Mouse (Mus musculus) midbrain, embryonic 16.5 days (tissue): ENCODE results near the gene Rnaseh2b. TPM values are rescaled to one million over a fixed set of nuclear protein-coding genes. Genes with fewer than 3 reads are reported as not detected.

ENCODE experiments used
- ATAC-seq: fragments of 200-750 bp; cut with Nextera tagmentation; 2 replicates; pipeline ENCODE4 v1.8.0; 2017; ENCODE audit warnings: moderate TSS enrichment
- H3K27ac ChIP-seq: fragments of 300-500 bp; sonication (generic); 2 replicates; pipeline ENCODE4 v1.5.1; 2014; ENCODE audit warnings: mild to moderate bottlenecking, low read length, mixed read lengths
- H3K27me3 ChIP-seq: fragments of 300-500 bp; sonication (generic); 2 replicates; pipeline ENCODE4 v1.6.1; 2014; ENCODE audit warnings: low read depth, low read length, mixed read lengths; ENCODE audit not compliant: control insufficient read depth, insufficient read depth
- H3K36me3 ChIP-seq: fragments of 300-500 bp; sonication (generic); 2 replicates; pipeline ENCODE4 v1.6.1; 2014; ENCODE audit warnings: mild to moderate bottlenecking, low read length, moderate library complexity, mixed read lengths; ENCODE audit not compliant: control insufficient read depth, insufficient read depth
- H3K4me1 ChIP-seq: fragments of 300-500 bp; sonication (generic); 2 replicates; pipeline ENCODE4 v1.6.1; 2014; ENCODE audit warnings: mild to moderate bottlenecking, low read length, mixed read lengths; ENCODE audit not compliant: control insufficient read depth, insufficient read depth
- H3K4me2 ChIP-seq: fragments of 300-500 bp; sonication (generic); 2 replicates; pipeline ENCODE4 v1.6.1; 2014; ENCODE audit warnings: mild to moderate bottlenecking, low read length, mixed read lengths
- H3K4me3 ChIP-seq: fragments of 300-500 bp; sonication (generic); 2 replicates; pipeline ENCODE4 v1.5.1; 2014; ENCODE audit warnings: low read depth, mild to moderate bottlenecking, low read length, moderate library complexity, mixed read lengths
- H3K9ac ChIP-seq: fragments of 300-500 bp; sonication (generic); 2 replicates; pipeline ENCODE4 v1.6.1; 2014; ENCODE audit warnings: low read depth, low read length, mixed read lengths
- H3K9me3 ChIP-seq: fragments of 300-500 bp; sonication (generic); replicated peaks from 2 replicates; pipeline ENCODE4 v1.6.1; 2014; ENCODE audit warnings: mild to moderate bottlenecking, low read length, mixed read lengths; ENCODE audit not compliant: control insufficient read depth, poor library complexity, severe bottlenecking
- WGBS: fragments of 180-500 bp; shearing (Covaris S2); extraction: QIAGEN DNeasy Blood & Tissue Kit; methylation state at CpG from one replicate; pipeline ENCODE4 v1.1.7; 2014; 5-methylcytosine and 5-hydroxymethylcytosine counted together
- polyA plus RNA-seq: library from polyadenylated mRNA; unstranded; fragments of >200 nt; fragmentation: Nextera tagmentation; extraction: Ambion mirVana; gene quantifications from 2 replicates; pipeline ENCODE4 v1.2.1, GENCODE M21; 2015

The Rnaseh2b gene
- polyA plus RNA-seq, 1 experiment from 2014 or later = 32.0 TPM

DNA sequence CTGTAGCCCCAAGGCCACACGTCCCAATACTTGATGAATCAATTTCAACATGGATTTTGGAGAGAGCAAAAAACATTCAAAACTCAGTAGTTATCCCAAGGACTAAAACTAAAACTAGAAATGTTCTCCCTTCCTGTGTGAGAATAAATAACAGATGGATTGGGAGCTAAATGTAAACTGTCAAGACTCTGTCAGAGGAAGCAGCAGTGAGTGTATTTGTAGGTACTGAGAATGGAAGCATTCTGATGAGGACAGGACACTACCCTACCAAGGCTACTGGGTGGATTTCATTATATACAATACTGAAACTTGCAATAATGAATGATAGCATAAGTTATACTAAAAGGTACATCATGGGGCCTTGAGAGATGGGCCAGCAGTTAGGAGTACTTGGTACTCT is 6.4 kb downstream of the Rnaseh2b start:
- ATAC-seq = no peak
- WGBS = 91% methylated on average over 1 of the region's 1 CpGs
- Histone ChIP-seq H3K4me1 (no peaks in the 10 kb centered on the region), H3K36me3 (no peaks in the 10 kb centered on the region), H3K4me2 (no peak overlapping the region), H3K9me3 (no peaks in the 10 kb centered on the region), H3K27ac (no peak overlapping the region), H3K4me3 (no peak overlapping the region), H3K27me3 (no peaks in the 10 kb centered on the region), H3K9ac (no peak overlapping the region)

DNA sequence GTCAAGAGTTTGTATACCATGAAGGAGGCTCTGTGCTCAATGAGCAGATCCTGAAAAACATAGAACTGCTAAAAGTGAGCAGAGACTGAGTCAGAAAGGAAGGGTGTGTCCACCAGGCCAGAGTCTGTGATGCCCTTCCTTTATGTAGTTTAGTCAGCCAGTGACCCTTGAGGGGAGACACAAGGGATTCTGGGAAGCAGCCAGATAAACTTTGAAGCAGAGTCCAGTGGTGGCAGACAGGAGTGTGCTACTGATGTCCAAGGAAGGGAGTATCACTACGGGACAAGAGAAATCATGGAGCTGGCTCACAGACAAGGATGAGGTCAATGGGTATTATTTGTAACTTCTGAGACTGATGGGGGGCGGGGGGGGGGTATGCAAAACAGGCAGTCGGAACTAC is 7.6 kb downstream of the Rnaseh2b start:
- WGBS = 74% methylated on average over 3 of the region's 3 CpGs
- H3K4me1 ChIP-seq = no peaks in the 10 kb centered on the region
- no peaks in the 10 kb centered on the region for H3K36me3 ChIP-seq
- no peak for ATAC-seq
- H3K9ac ChIP-seq = no peak overlapping the region
- H3K9me3 ChIP-seq = no peaks in the 10 kb centered on the region
- no peak overlapping the region for H3K4me3 ChIP-seq
- no peaks in the 10 kb centered on the region for H3K27me3 ChIP-seq
- H3K27ac ChIP-seq = no peak overlapping the region
- H3K4me2 ChIP-seq = no peak overlapping the region

DNA sequence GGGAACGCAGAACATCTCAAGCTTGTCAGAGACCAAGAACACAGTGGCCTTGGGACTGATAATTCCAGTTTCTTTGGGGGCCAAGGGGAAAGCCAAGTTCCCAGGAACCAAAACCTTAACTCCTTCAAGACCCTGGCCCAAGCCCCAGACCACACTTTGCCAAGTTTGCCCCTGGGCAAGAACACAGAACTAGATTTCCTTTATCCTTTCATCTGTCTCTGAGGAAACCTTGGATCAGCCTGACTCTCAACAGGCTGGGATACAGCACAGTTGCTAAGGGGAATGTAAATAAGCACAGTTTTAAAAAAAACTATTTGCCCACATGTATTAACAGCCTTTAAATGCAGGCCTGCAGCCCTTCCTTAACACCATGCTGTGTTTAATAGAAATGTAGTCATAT is 15.2 kb downstream of the Rnaseh2b start:
- H3K27me3 ChIP-seq = no peaks in the 10 kb centered on the region
- no peaks in the 10 kb centered on the region for H3K36me3 ChIP-seq
- H3K9ac ChIP-seq = no peak overlapping the region
- no peak overlapping the region for H3K4me3 ChIP-seq
- H3K4me1 ChIP-seq = peaks cover 4% of the 10 kb centered on the region; the same call in 1 of the 2 replicates
- 81% methylated on average over 1 of the region's 1 CpGs for whole genome bisulfite sequencing
- H3K27ac ChIP-seq = no peak overlapping the region
- no peak for ATAC-seq
- no peaks in the 10 kb centered on the region for H3K9me3 ChIP-seq
- no peak overlapping the region for H3K4me2 ChIP-seq

DNA sequence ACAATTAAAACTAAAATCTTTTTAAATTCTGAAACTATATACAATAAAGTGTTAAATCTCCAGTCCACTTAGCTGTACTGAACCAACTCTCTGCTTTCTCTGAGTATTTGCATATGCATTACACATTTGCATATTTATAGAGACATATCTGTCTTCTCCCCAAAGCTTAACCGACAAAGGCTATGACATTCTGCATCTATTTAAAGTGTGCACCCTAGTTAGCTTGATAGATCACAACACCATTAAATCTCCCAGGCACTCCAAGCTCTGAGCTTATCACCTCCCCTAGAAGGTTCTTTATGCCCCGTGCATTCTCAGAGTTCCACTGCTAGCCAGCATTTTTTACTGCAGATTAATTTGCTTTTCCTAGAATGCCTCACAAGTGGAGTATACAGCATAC is 16.6 kb downstream of the Rnaseh2b start:
- no peaks in the 10 kb centered on the region for H3K36me3 ChIP-seq
- ATAC-seq = no peak
- H3K4me2 ChIP-seq = no peak overlapping the region
- H3K27me3 ChIP-seq = no peaks in the 10 kb centered on the region
- H3K4me3 ChIP-seq = no peak overlapping the region
- no peak overlapping the region for H3K9ac ChIP-seq
- no peak overlapping the region for H3K27ac ChIP-seq
- WGBS = 22% methylated on average over 2 of the region's 2 CpGs
- peaks cover 4% of the 10 kb centered on the region; the same call in 1 of the 2 replicates for H3K4me1 ChIP-seq
- no peaks in the 10 kb centered on the region for H3K9me3 ChIP-seq

DNA sequence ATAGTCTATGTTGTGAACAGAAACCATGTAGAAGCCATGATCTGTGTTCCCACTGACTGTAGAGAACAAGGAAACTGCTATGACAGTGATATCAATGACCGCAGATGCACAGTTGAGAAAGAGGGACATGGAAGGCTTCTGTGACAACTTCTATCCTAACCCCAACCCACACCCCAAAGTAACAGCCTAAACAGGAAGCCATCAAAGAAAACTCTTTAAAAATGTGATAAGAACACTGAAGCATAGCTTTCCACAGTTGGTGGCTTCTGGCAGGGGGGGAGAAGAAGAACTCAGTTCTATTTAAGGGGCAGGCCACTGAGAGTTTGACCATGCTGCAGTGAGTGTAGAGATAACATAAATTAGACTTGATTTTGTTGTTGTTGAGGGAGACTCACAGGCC is 19.3 kb downstream of the Rnaseh2b start:
- Histone ChIP-seq H3K4me1 (peaks cover 4% of the 10 kb centered on the region; the same call in 1 of the 2 replicates), H3K9ac (no peak overlapping the region), H3K27ac (no peak overlapping the region), H3K27me3 (no peaks in the 10 kb centered on the region), H3K36me3 (no peaks in the 10 kb centered on the region), H3K4me3 (no peak overlapping the region), H3K9me3 (no peaks in the 10 kb centered on the region), H3K4me2 (no peak overlapping the region)
- ATAC-seq = no peak
- 100% methylated on average over 1 of the region's 1 CpGs for WGBS

DNA sequence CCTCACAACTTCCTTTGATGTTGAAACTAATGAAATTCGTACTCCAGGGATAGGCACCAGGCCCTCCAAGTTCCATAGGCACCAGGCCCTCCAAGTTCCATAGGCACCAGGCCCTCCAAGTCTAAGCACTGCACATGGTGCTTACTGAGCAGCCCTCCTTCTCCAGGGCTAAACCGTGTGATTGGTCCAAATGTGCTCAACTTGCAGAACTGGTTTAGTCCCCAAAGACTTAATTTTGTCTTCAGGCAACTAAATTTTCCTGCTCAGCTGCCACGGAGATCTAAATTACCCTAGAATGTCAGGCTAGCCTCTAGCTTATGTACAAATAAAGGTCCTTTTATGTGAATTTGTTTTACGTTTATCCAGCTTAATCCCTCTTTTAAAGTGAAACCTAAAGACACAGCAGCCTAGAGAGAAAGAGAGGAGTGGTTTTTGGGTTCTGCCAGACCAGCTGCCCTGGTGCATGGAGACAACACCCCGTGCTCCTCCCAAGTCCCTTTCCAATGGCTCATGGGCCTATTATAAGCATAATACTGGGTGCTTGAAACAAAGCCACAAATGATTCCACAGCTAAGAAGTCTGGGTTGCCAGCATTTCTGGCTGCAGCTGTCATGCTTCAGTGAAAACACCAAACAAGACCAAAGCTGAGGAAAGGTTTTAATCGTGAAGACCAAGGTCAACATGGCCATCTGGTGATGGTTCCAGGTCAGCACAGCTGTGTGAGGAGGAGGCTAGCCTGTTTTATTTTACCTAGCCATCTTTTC is 30.4 kb downstream of the Rnaseh2b start:
- WGBS = 31% methylated on average over 6 of the region's 6 CpGs
- H3K4me2 ChIP-seq = no peak overlapping the region
- H3K36me3 ChIP-seq = no peaks in the 10 kb centered on the region
- H3K27me3 ChIP-seq = no peaks in the 10 kb centered on the region
- no peak overlapping the region for H3K9ac ChIP-seq
- no peak for ATAC-seq
- no peak overlapping the region for H3K27ac ChIP-seq
- no peaks in the 10 kb centered on the region for H3K9me3 ChIP-seq
- H3K4me3 ChIP-seq = no peak overlapping the region
- H3K4me1 ChIP-seq = no peaks in the 10 kb centered on the region

DNA sequence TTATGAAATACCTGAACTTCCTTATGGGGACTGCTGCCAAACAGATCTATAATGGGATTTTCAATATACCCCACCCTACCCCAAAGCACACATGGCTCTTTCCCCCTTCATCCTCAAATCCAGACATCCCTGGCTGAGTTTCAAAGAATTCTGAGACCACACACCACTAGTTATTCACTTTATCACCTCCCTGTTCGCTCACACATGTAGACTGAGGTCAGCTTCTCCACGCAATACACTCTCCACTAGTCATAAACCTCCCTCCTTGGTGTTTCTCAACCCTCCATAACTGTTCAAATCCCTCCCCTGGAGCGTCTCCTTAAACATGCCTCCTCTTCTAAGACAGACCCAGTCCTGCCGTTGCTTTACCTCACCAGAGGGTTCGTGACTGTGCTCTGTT is 31.1 kb downstream of the Rnaseh2b start:
- no peaks in the 10 kb centered on the region for H3K9me3 ChIP-seq
- no peak overlapping the region for H3K27ac ChIP-seq
- no peaks in the 10 kb centered on the region for H3K27me3 ChIP-seq
- ATAC-seq = no peak
- H3K9ac ChIP-seq = no peak overlapping the region
- H3K4me2 ChIP-seq = no peak overlapping the region
- H3K4me1 ChIP-seq = no peaks in the 10 kb centered on the region
- H3K4me3 ChIP-seq = no peak overlapping the region
- 89% methylated on average over 5 of the region's 5 CpGs for WGBS
- H3K36me3 ChIP-seq = no peaks in the 10 kb centered on the region

DNA sequence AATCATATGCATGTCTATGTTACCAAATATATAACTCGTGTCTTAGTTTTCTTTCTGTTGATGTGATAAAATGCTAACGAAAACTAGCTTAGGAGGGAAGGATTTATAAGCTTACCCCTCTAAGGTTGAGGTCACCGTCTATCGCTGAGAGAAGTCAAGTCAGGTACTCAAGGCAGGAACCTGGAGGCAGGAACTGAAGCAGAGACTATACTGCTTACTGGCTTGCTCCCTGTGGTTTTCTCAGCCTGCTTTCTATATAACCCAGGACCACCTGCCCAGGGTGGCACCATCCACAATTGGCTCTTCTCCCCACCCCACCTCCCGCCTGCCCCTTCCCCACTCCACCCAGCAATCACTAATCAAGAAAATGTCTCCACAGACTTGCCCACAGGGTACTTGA is 32.6 kb downstream of the Rnaseh2b start:
- H3K9ac ChIP-seq = no peak overlapping the region
- H3K4me1 ChIP-seq = no peaks in the 10 kb centered on the region
- H3K4me3 ChIP-seq = no peak overlapping the region
- H3K4me2 ChIP-seq = no peak overlapping the region
- H3K27me3 ChIP-seq = no peaks in the 10 kb centered on the region
- H3K36me3 ChIP-seq = no peaks in the 10 kb centered on the region
- 94% methylated on average over 5 of the region's 5 CpGs for WGBS
- H3K9me3 ChIP-seq = no peaks in the 10 kb centered on the region
- no peak for ATAC-seq
- H3K27ac ChIP-seq = no peak overlapping the region

DNA sequence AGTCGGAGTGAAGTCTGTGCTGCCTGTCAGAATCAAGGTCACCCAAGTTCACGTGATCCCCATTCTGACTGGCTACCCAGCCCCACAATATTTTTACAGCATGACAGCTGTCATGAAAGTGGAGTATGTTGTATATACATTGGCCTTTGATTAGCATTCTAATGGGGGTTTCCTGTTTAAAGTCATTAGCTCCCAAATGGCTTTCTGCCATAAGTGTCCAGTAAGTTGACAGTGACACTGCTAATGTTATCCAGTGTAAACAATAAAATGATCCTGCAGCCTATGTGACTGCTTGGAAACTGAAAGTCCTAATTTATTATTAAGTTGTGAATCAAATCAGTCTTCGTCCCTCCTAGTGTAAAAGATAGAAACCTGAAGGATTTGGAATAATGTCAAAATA is 33.6 kb downstream of the Rnaseh2b start:
- H3K4me2 ChIP-seq = no peak overlapping the region
- no peaks in the 10 kb centered on the region for H3K36me3 ChIP-seq
- no peak overlapping the region for H3K4me3 ChIP-seq
- no peaks in the 10 kb centered on the region for H3K4me1 ChIP-seq
- H3K27me3 ChIP-seq = no peaks in the 10 kb centered on the region
- no peak overlapping the region for H3K9ac ChIP-seq
- H3K27ac ChIP-seq = no peak overlapping the region
- ATAC-seq = no peak
- no peaks in the 10 kb centered on the region for H3K9me3 ChIP-seq
- 86% methylated on average over 3 of the region's 3 CpGs for WGBS
